Mouse (Mus musculus) c-Kit-positive CD71-positive TER-119-positive erythroid progenitor cells, embryonic 14.5 days (primary cell): ENCODE data around the gene Serping1.
"Not testable (repeated sequence)": the region's sequence is repeated elsewhere in the genome, so short reads cannot be mapped to it uniquely, and the experiment has no call there.

ENCODE experiments used
- DNase-seq: peaks from one replicate; pipeline ENCODE4 v3.0.0-alpha.2; 2013; ENCODE audit warnings: low spot score

Serping1 gene

GRCm38 (mm10) chr2:84737451-84737925, 37.8 kb downstream of the Serping1 start:
- no peak for DNase-seq

DNA sequence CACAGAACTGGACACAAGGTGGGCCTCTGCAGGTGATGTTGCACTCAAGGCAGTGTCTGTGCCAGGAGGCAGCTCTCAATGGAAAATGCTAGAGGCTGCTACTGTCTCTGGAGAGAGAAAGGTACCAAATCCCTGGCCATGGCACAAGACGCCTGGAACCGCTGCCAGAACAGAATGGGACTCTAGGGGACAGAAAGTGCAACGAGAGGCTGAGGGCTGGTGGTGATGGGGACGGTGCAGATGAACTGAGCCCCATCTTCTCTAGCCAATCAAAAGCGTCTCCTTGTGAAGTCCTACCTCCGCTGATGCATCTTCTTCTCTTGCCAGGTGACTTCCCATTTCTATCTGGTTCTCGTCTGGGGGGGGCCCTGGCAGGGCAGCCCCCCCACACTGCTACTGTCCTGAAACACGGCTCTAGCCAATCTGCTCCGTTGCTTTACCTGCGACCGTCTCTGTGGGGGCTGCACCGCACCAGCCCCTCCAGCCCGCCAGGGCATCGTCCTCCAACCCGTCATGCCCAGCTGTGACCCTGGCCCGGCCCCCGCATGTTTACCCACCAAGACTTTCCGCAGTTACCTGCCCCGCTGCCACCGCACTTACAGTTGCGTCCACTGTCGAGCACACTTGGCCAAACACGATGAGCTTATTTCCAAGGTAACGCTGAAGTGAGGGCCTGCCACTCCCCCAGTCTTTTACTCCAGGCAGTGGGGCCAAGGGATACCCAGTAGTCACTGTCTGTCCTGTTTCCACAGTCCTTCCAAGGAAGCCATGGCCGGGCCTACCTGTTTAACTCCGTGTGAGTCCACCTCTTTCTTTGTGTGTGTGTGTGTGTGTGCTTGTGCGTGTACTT, 38.7 kb downstream of the Serping1 start:
- DNase-seq: no peak

DNA sequence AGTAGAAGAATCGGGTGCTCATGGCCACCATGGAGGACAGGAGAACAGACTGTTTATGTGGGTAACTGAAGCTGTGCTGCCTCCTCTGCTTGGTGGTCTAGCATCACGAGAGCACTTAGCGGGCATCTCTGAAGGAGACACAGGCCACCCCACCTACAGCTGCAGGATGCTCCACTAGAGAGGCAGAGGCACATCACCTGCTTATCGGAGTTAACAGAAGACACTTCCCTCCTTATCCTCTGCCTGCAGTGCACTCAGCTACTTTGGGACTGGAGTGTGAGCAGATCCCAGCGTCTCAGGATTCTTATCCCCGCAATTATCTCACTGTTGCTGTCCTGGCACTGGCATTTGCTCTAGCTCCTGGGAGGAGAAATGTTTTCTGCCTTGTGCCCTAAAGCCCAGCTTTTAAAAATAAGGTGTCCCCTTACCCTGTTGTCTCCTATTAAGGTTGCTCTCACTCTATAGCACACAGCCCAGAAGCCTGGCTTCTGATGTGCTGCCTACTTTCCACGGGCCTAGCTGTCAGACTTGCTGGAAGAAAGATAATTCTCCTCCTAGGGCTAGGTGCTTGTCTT, 39.8 kb downstream of the Serping1 start:
- DNase-seq: peak; percentile 94

DNA sequence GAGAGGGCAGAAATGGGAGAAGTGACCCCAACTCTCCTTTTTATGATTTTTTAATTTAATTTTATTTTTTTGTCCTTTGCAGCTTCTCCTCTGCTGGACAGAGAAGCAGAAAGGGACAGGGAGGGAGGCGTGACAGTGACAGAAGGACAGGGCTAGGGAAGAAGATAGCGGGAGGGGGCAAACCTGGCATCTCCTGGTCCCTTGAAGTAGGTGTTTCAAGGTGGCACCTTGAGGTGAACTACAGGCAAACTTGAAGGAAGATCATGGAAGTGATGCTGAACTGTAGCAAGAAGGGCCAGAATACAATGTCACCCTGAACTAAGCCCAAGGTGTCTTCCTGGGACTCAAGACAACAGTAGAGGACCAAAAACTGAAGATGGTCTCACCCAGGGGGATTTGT, 40.3 kb downstream of the Serping1 start:
- no peak for DNase-seq

DNA sequence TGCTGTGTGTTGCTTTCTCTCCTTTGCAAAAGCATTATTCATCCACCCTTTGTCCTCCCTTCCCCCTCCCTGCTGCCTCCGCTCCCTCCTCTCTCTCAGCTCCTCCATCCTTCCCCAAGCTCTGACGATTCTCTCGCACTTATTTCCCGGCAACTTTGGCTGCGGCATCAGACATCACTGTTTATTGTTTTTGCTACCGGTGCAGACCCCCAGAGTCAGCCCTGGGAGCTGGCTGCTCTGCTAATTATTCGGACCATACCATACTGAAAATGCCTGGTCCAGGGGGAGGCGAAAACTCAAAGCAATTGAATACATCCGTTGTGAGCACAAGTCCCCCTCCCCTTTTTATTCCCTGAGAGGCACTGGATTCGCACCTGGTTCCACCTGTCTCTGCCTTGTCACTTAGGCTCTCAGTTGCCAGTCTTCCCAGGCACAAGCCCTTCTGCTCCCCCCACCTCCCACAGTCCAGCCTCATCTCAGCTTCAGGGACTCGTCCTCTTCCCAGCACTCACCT, 40.8 kb downstream of the Serping1 start:
- no peak for DNase-seq

GRCm38 (mm10) chr2:84733579-84734300, 41.5 kb downstream of the Serping1 start, which contains the start of gene Ypel4:
TSS of gene Ypel4 (plus strand) at chr2:84734058.
- no peak for DNase-seq

- DNase-seq: no peak
Observed at GRCm38 (mm10) chr2:84732394-84732793, 42.9 kb downstream of the Serping1 start.

DNA sequence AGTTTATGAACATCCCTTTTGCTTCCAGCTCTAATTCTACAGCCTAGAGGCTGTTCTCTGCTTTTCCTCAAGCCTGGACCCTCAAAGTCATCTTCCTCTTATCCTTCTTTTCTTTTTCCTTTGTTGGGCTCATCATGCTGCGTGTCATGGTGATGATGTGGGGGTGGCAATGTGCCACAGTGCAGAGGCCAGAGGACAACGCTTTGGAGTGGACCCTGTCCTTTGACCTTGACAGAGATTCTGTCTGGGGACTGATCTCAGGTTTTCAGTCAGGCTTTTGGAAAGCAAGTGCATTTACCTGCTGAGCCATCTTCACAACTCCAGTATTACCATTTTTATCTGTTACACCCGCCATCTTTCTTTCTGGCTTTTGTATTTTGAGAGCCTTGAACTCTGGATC, 44.0 kb downstream of the Serping1 start:
- DNase-seq: no peak

DNA sequence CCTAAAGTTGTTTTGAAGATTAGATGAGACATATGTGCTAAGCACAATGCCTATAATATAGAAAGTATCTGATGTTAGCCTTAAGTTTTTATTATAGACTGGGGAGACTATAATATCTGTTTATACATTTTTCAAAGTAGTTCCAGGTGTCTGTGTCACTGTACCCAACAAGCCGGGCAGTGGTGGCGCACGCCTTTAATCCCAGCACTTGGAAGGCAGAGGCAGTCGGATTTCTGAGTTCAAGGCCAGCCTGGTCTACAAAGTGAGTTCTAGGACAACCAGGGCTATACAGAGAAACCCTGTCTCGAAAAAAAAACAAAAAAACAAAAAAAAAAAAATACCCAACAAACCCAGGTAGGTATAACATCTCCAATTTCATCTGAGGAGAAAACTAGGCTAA, 47.1 kb downstream of the Serping1 start:
- DNase-seq: not testable (repeated sequence)

DNA sequence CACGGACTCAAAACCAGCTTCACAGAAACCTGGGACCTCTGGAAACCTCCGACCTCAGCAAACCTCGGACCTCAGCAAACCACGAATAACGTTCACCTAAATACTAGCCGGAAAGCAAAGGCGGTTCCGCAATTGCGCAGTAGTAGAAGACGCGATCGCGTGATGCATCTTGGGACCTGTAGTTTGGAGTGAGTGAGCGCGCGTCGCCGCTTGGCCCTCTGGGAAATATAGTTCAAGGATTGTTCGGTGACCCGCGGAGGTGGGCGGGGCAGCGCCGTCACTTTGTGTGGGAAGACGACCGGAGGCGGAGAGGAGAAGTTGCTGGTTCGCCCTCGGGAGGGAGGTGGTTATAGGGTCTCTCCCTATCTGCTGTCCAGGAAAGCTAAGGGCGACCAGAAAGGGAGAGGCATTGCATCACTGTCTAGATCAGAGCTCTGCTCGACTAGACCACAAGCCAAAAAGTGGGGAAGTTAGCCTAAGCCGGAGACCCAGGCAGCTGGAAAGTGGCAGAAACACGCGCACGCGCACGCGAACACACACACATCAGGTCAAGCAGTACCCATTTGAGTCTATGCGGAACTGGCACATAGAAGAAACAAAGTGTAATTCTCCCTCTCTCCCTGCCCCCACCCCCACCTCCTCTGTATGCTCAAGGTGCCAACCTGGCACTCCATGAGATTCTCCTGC, 47.9 kb downstream of the Serping1 start, which contains the start of gene Clp1:
TSS of gene Clp1 (minus strand) at position 179 of the 687 bp plus-strand sequence.
- peak; percentile 98 for DNase-seq

DNA sequence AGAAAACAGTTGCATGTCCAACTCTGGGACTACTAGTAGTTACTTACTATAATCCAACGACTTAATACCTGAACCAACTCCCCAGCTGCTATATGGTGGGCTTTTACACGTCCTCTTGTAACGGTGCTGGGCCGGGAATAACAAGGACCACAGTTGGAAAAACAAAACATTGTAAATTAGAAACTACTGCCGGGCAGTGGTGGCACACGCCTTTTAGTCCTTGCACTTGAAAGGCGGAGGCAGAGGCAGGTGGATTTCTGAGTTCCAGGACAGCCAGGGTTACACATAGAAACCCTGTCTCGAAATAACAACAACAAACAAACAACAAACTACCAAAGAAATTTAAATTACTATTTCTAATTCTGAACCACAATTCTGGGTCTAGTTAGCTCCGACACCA, 48.5 kb downstream of the Serping1 start:
- DNase-seq: no peak

DNA sequence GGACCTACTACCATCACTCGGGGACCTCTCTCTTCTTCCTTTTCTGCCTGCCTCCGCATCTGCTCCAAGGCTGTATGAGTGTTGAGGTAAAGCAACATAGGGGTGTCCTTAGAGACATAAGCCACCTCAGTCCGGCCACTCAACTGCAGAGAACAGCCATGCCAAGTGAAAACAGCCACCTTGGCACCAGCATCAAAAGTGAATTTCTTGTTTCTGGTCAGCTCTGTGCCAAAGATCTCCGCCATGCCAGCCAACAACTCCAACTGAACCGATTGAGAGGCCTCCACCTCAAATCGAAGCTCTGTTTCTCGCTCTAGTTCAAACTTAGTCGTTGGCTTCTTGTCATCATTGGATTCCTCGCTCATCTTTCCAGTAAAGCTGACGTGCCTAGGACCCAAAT, 49.5 kb downstream of the Serping1 start:
- DNase-seq: no peak

DNA sequence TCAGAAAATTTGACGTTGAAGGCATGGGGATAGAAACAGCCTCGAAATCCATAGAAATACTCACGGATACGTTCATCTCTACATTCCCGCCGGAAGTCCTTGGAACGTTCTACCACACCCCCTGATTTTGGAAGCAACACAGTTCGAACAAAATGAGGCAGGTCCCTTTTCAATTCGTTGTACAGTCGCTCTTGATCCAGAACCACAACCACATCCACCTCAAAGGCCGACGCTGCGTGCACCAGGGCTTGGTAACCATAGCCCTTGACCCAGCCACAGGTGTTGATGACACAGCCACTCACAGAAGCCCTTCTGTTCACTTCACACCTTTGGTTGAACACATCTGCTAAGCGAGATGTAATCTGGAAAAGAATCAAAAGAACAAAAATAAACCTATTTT, 51.4 kb downstream of the Serping1 start:
- DNase-seq: no peak

DNA sequence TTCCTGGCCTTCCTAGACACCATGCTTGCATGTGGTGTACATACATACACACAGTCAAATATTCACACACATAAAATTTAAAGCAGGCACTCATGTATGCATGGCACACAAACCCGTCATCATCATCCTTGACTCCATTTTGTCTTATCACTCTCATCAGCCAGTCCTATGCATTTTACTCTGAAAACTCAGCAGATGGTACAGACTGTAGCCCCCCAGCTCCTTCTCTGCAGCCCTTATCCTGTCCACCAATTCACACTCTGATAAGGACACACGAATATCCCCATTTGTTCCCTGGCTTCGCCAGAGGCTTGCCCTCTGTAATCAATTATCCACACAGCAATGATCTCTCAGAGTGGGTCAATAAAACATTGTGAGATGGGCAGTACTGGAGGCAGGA, 54.1 kb downstream of the Serping1 start:
- DNase-seq: no peak

- no peak for DNase-seq
Observed at GRCm38 (mm10) chr2:84720718-84721117, 54.5 kb downstream of the Serping1 start.

- no peak for DNase-seq
Observed at GRCm38 (mm10) chr2:84717357-84717756, 57.9 kb downstream of the Serping1 start.

DNA sequence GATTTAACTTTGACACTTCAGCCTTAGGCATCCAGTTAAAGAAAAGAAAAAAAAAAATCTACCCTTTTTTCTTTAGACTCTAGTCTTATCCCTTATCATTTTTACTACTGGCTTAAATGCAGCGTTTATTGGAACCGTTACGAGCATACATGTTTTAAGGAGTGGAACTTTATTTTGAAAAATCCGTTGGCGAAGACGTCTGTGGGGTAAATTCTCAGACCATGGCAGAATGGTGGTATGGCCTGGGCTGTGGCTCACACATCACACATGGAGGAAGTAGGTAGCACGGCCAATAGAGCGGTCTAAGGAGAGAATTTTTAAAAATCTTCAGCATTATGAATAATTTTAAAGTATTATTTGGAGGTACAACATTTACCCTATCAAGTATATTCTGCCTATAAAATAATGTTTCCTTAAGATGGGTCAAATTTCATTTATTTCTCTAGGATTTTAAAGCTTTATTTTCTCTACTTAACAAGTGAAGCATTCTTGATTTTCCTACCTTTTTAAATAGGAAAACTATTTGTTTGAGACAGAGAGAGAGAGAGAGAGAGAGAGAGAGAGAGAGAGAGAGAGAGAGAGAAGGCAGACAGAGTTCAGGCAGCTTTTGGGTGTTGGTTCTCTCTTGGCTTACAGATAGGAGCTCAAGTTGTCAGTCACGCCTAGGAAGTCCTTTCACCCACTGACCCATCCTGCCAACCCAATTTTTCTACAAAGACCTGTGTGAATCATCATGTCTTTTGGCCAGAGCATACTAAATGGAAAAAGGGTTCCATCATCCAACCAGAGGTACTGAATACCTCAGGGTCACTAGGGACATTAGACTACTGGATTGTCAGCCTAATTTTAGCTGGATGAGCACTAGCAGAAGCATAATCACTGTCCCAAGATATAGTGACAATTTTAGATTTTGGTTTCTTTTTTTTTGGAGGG, 58.6 kb downstream of the Serping1 start:
- DNase-seq: no peak

- peak; percentile 94 for DNase-seq
Observed at GRCm38 (mm10) chr2:84715562-84716361, 59.5 kb downstream of the Serping1 start.
